Mouse (Mus musculus) cerebellum, adult 2 months (tissue): Measurements from ENCODE around the gene Stag1.

Experiments used
- CTCF ChIP-seq: fragments of 200-500 bp; IDR thresholded peaks from 2 replicates; pipeline ENCODE4 v1.5.1; 2011; ENCODE audit warnings: low read depth, mild to moderate bottlenecking, control low read depth, low read length, moderate library complexity, borderline replicate concordance; ENCODE audit not compliant: insufficient read depth
- POLR2A ChIP-seq: fragments of 200-500 bp; IDR thresholded peaks from 2 replicates; pipeline ENCODE4 v1.6.1; 2011; ENCODE audit warnings: low read length, control low read depth, borderline replicate concordance; ENCODE audit not compliant: insufficient read depth

- no peak for TF ChIP-seq CTCF
- TF ChIP-seq POLR2A = no peak
These were observed 365.9 kb downstream of the Stag1 start for GRCm38 (mm10) chr9:100963428-100963912.
